8 mouse cellular contexts compared by ENCODE assay signal in genomic region chr7:62463878-62464755, GRCm38 (mm10). TPM values are rescaled to one million over a fixed set of nuclear protein-coding genes. Genes with fewer than 3 reads are reported as not detected.
A peak's percentile ranks its signal among the peaks of the same experiment; 100 is the strongest.
DNase-seq lines count a peak whose midpoint lies in the region; ATAC-seq and TF ChIP-seq lines count a peak whose summit lies in the region.

TSS of gene Peg12 (minus strand) at chr7:62464510.

- H3K36me3 ChIP-seq in embryonic facial prominence, embryonic 14.5 days (ENCODE audit: control insufficient read depth, insufficient read depth, low read length), result no peaks in the 10 kb centered on the region
- no peaks in the 10 kb centered on the region for H3K36me3 ChIP-seq in heart, embryonic 13.5 days
- H3K36me3 ChIP-seq in kidney, postnatal 0 days (ENCODE audit: insufficient read depth, low read length), result no peaks in the 10 kb centered on the region
- no peaks in the 10 kb centered on the region for H3K36me3 ChIP-seq in liver, embryonic 15.5 days (replicated peaks)
- H3K36me3 ChIP-seq in neural tube, embryonic 13.5 days, result no peaks in the 10 kb centered on the region
- no peaks in the 10 kb centered on the region for H3K36me3 ChIP-seq in thymus, adult 2 months (ENCODE audit: control insufficient read depth, insufficient read depth, low read length)

- peak within 1 kb of the TSS; percentile 61 for H3K4me2 ChIP-seq in embryonic facial prominence, embryonic 14.5 days (ENCODE audit: low read depth, low read length)
- H3K4me2 ChIP-seq in heart, embryonic 13.5 days, result peak within 1 kb of the TSS; percentile 73
- H3K4me2 ChIP-seq in kidney, postnatal 0 days (ENCODE audit: low read length), result peak within 1 kb of the TSS; percentile 71
- H3K4me2 ChIP-seq in liver, embryonic 15.5 days, result peak within 1 kb of the TSS; percentile 67
- peak within 1 kb of the TSS; percentile 65 for H3K4me2 ChIP-seq in neural tube, embryonic 13.5 days

- peak within 1 kb of the TSS; percentile 92 for H3K27ac ChIP-seq in embryonic facial prominence, embryonic 14.5 days (replicated peaks; ENCODE audit: low read depth, low read length)
- H3K27ac ChIP-seq in heart, embryonic 13.5 days (replicated peaks), result peak within 1 kb of the TSS; percentile 87
- peak within 1 kb of the TSS; percentile 81 for H3K27ac ChIP-seq in kidney, postnatal 0 days
- H3K27ac ChIP-seq in liver, embryonic 15.5 days (replicated peaks), result no peak within 1 kb of the TSS
- peak within 1 kb of the TSS; percentile 84 for H3K27ac ChIP-seq in neural tube, embryonic 13.5 days (replicated peaks)
- H3K27ac ChIP-seq in thymus, adult 2 months (ENCODE audit: control insufficient read depth, insufficient read depth, low read length), result no peak within 1 kb of the TSS

- peak; percentile 5 to 8 for DNase-seq in B cell, adult 2 months
- DNase-seq in adrenal gland, postnatal 36 days, result peak; percentile 57 to 64
- peak; percentile 81 for DNase-seq in embryonic facial prominence, embryonic 14.5 days (ENCODE audit: low spot score)
- DNase-seq in kidney, postnatal 0 days (ENCODE audit: low spot score), result peak; percentile 87
- DNase-seq in thymus, adult 2 months, result peak; percentile 26

- no peaks in the 10 kb centered on the region for H3K9me3 ChIP-seq in embryonic facial prominence, embryonic 14.5 days (ENCODE audit: control insufficient read depth, low read length)
- peaks cover 6% of the 10 kb centered on the region; the same call in 1 of the 2 replicates for H3K9me3 ChIP-seq in heart, embryonic 13.5 days
- no peaks in the 10 kb centered on the region for H3K9me3 ChIP-seq in kidney, postnatal 0 days (replicated peaks; ENCODE audit: low read length)
- H3K9me3 ChIP-seq in liver, embryonic 15.5 days (replicated peaks), result no peaks in the 10 kb centered on the region
- peaks cover 13% of the 10 kb centered on the region; the same call in 1 of the 2 replicates for H3K9me3 ChIP-seq in neural tube, embryonic 13.5 days

- no peak for TF ChIP-seq POLR2A in thymus, adult 2 months (IDR thresholded peaks at IDR 0.05; ENCODE audit: control insufficient read depth, extremely low read depth, insufficient read depth, low read length, poor library complexity)

- H3K27me3 ChIP-seq in embryonic facial prominence, embryonic 14.5 days (replicated peaks; ENCODE audit: control insufficient read depth, insufficient read depth, low read length), result no peaks in the 10 kb centered on the region
- H3K27me3 ChIP-seq in heart, embryonic 13.5 days (replicated peaks), result peaks cover 6% of the 10 kb centered on the region; the same call in 1 of the 2 replicates
- no peaks in the 10 kb centered on the region for H3K27me3 ChIP-seq in kidney, postnatal 0 days (ENCODE audit: insufficient read depth, low read length)
- peaks cover 12% of the 10 kb centered on the region; the same call in 1 of the 2 replicates for H3K27me3 ChIP-seq in liver, embryonic 15.5 days
- H3K27me3 ChIP-seq in neural tube, embryonic 13.5 days, result no peaks in the 10 kb centered on the region
- H3K27me3 ChIP-seq in thymus, adult 2 months (ENCODE audit: control insufficient read depth, insufficient read depth, low read length), result no peaks in the 10 kb centered on the region

- peak; percentile 66 for TF ChIP-seq CTCF in kidney, postnatal 0 days (IDR thresholded peaks at IDR 0.05; ENCODE audit: low read depth)
- TF ChIP-seq CTCF in thymus, adult 2 months (IDR thresholded peaks at IDR 0.05; ENCODE audit: borderline replicate concordance, control insufficient read depth, extremely low read depth, insufficient read depth, low read length, poor library complexity), result no peak

- H3K9ac ChIP-seq in embryonic facial prominence, embryonic 14.5 days (ENCODE audit: low read depth, low read length), result peak within 1 kb of the TSS; percentile 78
- peak within 1 kb of the TSS; percentile 85 for H3K9ac ChIP-seq in heart, embryonic 13.5 days
- H3K9ac ChIP-seq in kidney, postnatal 0 days (ENCODE audit: low read depth, low read length), result peak within 1 kb of the TSS; percentile 73
- H3K9ac ChIP-seq in liver, embryonic 15.5 days, result peak within 1 kb of the TSS; percentile 25; the same call in 1 of the 2 replicates
- H3K9ac ChIP-seq in neural tube, embryonic 13.5 days, result peak within 1 kb of the TSS; percentile 81

- peak within 1 kb of the TSS; percentile 55 for H3K4me3 ChIP-seq in embryonic facial prominence, embryonic 14.5 days (ENCODE audit: low read depth, low read length)
- peak within 1 kb of the TSS; percentile 62 for H3K4me3 ChIP-seq in heart, embryonic 13.5 days
- peak within 1 kb of the TSS; percentile 51 for H3K4me3 ChIP-seq in kidney, postnatal 0 days (replicated peaks; ENCODE audit: low read depth, low read length)
- peak within 1 kb of the TSS; percentile 49 for H3K4me3 ChIP-seq in liver, embryonic 15.5 days (replicated peaks)
- peak within 1 kb of the TSS; percentile 59 for H3K4me3 ChIP-seq in neural tube, embryonic 13.5 days
- peak within 1 kb of the TSS; percentile 3; the same call in 1 of the 2 replicates for H3K4me3 ChIP-seq in thymus, adult 2 months (ENCODE audit: control insufficient read depth, insufficient read depth, low read length)

- peak; percentile 86 for ATAC-seq in embryonic facial prominence, embryonic 14.5 days (ENCODE audit: low read depth)
- peak; percentile 54; the same call in 1 of the 2 replicates for ATAC-seq in heart, embryonic 13.5 days (ENCODE audit: extremely low read depth, insufficient number of reproducible peaks, low FRiP score, low TSS enrichment)
- ATAC-seq in kidney, postnatal 0 days (replicated peaks; ENCODE audit: low FRiP score, low read depth), result peak; percentile 88
- peak; percentile 61 for ATAC-seq in liver, embryonic 15.5 days (ENCODE audit: insufficient read depth)
- peak; percentile 67 for ATAC-seq in neural tube, embryonic 13.5 days (ENCODE audit: low read depth)

- H3K4me1 ChIP-seq in embryonic facial prominence, embryonic 14.5 days (ENCODE audit: control insufficient read depth, insufficient read depth, low read length), result no peaks in the 10 kb centered on the region
- H3K4me1 ChIP-seq in heart, embryonic 13.5 days, result no peaks in the 10 kb centered on the region
- no peaks in the 10 kb centered on the region for H3K4me1 ChIP-seq in kidney, postnatal 0 days (replicated peaks; ENCODE audit: insufficient read depth, low read length)
- no peaks in the 10 kb centered on the region for H3K4me1 ChIP-seq in liver, embryonic 15.5 days (replicated peaks)
- peaks cover 7% of the 10 kb centered on the region; the same call in 1 of the 2 replicates for H3K4me1 ChIP-seq in neural tube, embryonic 13.5 days (replicated peaks)
- H3K4me1 ChIP-seq in thymus, adult 2 months (replicated peaks; ENCODE audit: control insufficient read depth, insufficient read depth, low read length), result no peaks in the 10 kb centered on the region

- 33% methylated on average over 47 of the region's 82 CpGs for WGBS in embryonic facial prominence, embryonic 14.5 days
- WGBS in heart, embryonic 13.5 days, result 13% methylated on average over 73 of the region's 82 CpGs
- 21% methylated on average over 62 of the region's 82 CpGs for WGBS in kidney, postnatal 0 days
- 13% methylated on average over 61 of the region's 82 CpGs for WGBS in liver, embryonic 15.5 days (ENCODE audit: insufficient replicate concordance)
- 19% methylated on average over 80 of the region's 82 CpGs for WGBS in neural tube, embryonic 13.5 days
- 29% methylated on average over 82 of the region's 82 CpGs for WGBS in thymus, adult 2 months

RNA-seq across cellular contexts. Expression of gene Peg12, which starts in this region (rescaled TPM):
- total RNA-seq in adrenal gland, postnatal 36 days (2021), result 1 to 10 TPM; 1.2 to 1.6 TPM
- polyA plus RNA-seq in embryonic facial prominence, embryonic 14.5 days (2014; fragmentation: Nextera tagmentation; extraction: Ambion mirVana), result 26.3 and 33.5 TPM in 2 replicates
- polyA plus RNA-seq in heart, embryonic 13.5 days (2015; fragmentation: Nextera tagmentation; extraction: Ambion mirVana), result 9.9 and 10.7 TPM in 2 replicates
- 18.4 and 20.1 TPM in 2 replicates for polyA plus RNA-seq in kidney, postnatal 0 days (2015; fragmentation: Nextera tagmentation; extraction: Ambion mirVana)
- 1.6 and 1.7 TPM in 2 replicates for polyA plus RNA-seq in liver, embryonic 15.5 days (2015; fragmentation: Nextera tagmentation; extraction: Ambion mirVana)
- polyA plus RNA-seq in neural tube, embryonic 13.5 days (2015; fragmentation: Nextera tagmentation; extraction: Ambion mirVana), result 14.6 and 19.1 TPM in 2 replicates
- 0.20 and 0.37 TPM in 2 replicates for polyA plus RNA-seq in thymus, adult 2 months (2012; rRNA removed)

Comparison
In these comparisons a context has a peak if more than half of its experiments do, and no peak if none do; other contexts are left out.
1. Peak in DNase-seq and H3K4me3 ChIP-seq in thymus, adult 2 months; RNA of the gene not detected or under 1 TPM.
2. DNase-seq: peak in every context shown above with its lines; median percentile 87 in kidney, postnatal 0 days; 81 in embryonic facial prominence, embryonic 14.5 days; 60 in adrenal gland, postnatal 36 days; 26 in thymus, adult 2 months; 6 in B cell, adult 2 months.
3. H3K27ac ChIP-seq: peak in embryonic facial prominence, embryonic 14.5 days (single experiment), heart, embryonic 13.5 days (single experiment), kidney, postnatal 0 days (single experiment) and neural tube, embryonic 13.5 days (single experiment); none in liver, embryonic 15.5 days (single experiment) and thymus, adult 2 months (single experiment).
4. H3K4me3 ChIP-seq: peak in every context shown above with its lines; median percentile 62 in heart, embryonic 13.5 days; 59 in neural tube, embryonic 13.5 days; 55 in embryonic facial prominence, embryonic 14.5 days; 51 in kidney, postnatal 0 days; 49 in liver, embryonic 15.5 days; 3 in thymus, adult 2 months.
5. H3K9ac ChIP-seq: peak in every context shown above with its lines; median percentile 85 in heart, embryonic 13.5 days; 81 in neural tube, embryonic 13.5 days; 78 in embryonic facial prominence, embryonic 14.5 days; 73 in kidney, postnatal 0 days; 25 in liver, embryonic 15.5 days.
6. Peak in every context shown above with its lines, with median percentiles within 50 percentile points of each other: ATAC-seq and H3K4me2 ChIP-seq.